Mouse (Mus musculus) heart, adult 2 months (tissue): ENCODE results near the gene Slc25a21.

ENCODE experiments used
- CTCF ChIP-seq: fragments of 200-600 bp; IDR thresholded peaks from 2 replicates; pipeline ENCODE4 v1.8.1; 2022; ENCODE audit warnings: antibody characterized with exemption, mild to moderate bottlenecking, moderate library complexity
- EP300 ChIP-seq: fragments of 200-500 bp; IDR thresholded peaks from 2 replicates; pipeline ENCODE4 v1.6.1; 2011; ENCODE audit warnings: low read depth, low read length, control low read depth; ENCODE audit not compliant: insufficient read depth
- POLR2A ChIP-seq: fragments of 200-500 bp; IDR thresholded peaks from 2 replicates; pipeline ENCODE4 v1.6.1; 2011; ENCODE audit warnings: mild to moderate bottlenecking, low read depth, low read length, control low read depth; ENCODE audit not compliant: insufficient read depth

GRCm38 (mm10) chr12:57099066-57099465 lies 98.2 kb downstream of the Slc25a21 start:
- TF ChIP-seq CTCF = no peak
- TF ChIP-seq POLR2A = no peak
- TF ChIP-seq EP300 = no peak
